Mouse (Mus musculus) heart, embryonic 10.5 days (tissue): Measurements from ENCODE around the gene Ybx2. TPM values are rescaled to one million over a fixed set of nuclear protein-coding genes. Genes with fewer than 3 reads are reported as not detected.
"Not testable (repeated sequence)": the region's sequence is repeated elsewhere in the genome, so short reads cannot be mapped to it uniquely, and the experiment has no call there.

ENCODE experiments used
- DNase-seq: peaks from one replicate; pipeline ENCODE4 v3.0.0-alpha.2; 2017; ENCODE audit warnings: low spot score
- H3K27ac ChIP-seq: fragments of 300-500 bp; sonication (generic); 2 replicates; pipeline ENCODE4 v1.5.1; 2016; ENCODE audit warnings: mild to moderate bottlenecking
- H3K27me3 ChIP-seq: fragments of 300-500 bp; sonication (generic); 2 replicates; pipeline ENCODE4 v1.6.1; 2016; ENCODE audit warnings: mild to moderate bottlenecking; ENCODE audit not compliant: poor library complexity, insufficient read depth, severe bottlenecking
- H3K36me3 ChIP-seq: fragments of 300-500 bp; sonication (generic); 2 replicates; pipeline ENCODE4 v1.6.1; 2016; ENCODE audit warnings: mild to moderate bottlenecking, moderate library complexity
- H3K4me1 ChIP-seq: fragments of 300-500 bp; sonication (generic); 2 replicates; pipeline ENCODE4 v1.6.1; 2016; ENCODE audit warnings: mild to moderate bottlenecking
- H3K4me3 ChIP-seq: fragments of 300-500 bp; sonication (generic); 2 replicates; pipeline ENCODE4 v1.5.1; 2016; ENCODE audit warnings: mild to moderate bottlenecking, moderate library complexity
- H3K9me3 ChIP-seq: fragments of 300-500 bp; sonication (generic); 2 replicates; pipeline ENCODE4 v1.6.1; 2016; ENCODE audit warnings: mild to moderate bottlenecking, moderate library complexity
- WGBS: fragments of 180-500 bp; shearing (Covaris S2); methylation state at CpG from one replicate; pipeline ENCODE4 v1.1.7; 2016; 5-methylcytosine and 5-hydroxymethylcytosine counted together
- polyA plus RNA-seq: library from polyadenylated mRNA; unstranded; fragments of >200 nt; fragmentation: Nextera tagmentation; extraction: Ambion mirVana; gene quantifications from 2 replicates; pipeline ENCODE4 v1.2.1, GENCODE M21; 2016

The Ybx2 gene
- polyA plus RNA-seq, 1 experiment from 2014 or later = 1.8 TPM

GRCm38 (mm10) chr11:69909174-69909573 is 26.4 kb upstream of the Ybx2 start:
- 82% methylated on average over 5 of the region's 5 CpGs for WGBS
- Histone ChIP-seq H3K27ac (no peak overlapping the region), H3K4me1 (peaks cover 10% of the 10 kb centered on the region), H3K4me3 (no peak overlapping the region), H3K9me3 (no peaks in the 10 kb centered on the region), H3K36me3 (peaks cover 93% of the 10 kb centered on the region), H3K27me3 (no peaks in the 10 kb centered on the region)
- no peak for DNase-seq

GRCm38 (mm10) chr11:69910177-69910576 is 25.4 kb upstream of the Ybx2 start:
- Histone ChIP-seq H3K9me3 (no peaks in the 10 kb centered on the region), H3K27ac (no peak overlapping the region), H3K36me3 (peaks cover 88% of the 10 kb centered on the region), H3K4me3 (no peak overlapping the region), H3K4me1 (peaks cover 20% of the 10 kb centered on the region), H3K27me3 (no peaks in the 10 kb centered on the region)
- WGBS = 90% methylated on average over 8 of the region's 8 CpGs
- peak; percentile 61 for DNase-seq

GRCm38 (mm10) chr11:69910781-69911560 is 24.6 kb upstream of the Ybx2 start:
- WGBS = 92% methylated on average over 17 of the region's 17 CpGs
- peaks cover 88% of the 10 kb centered on the region for H3K36me3 ChIP-seq
- peaks cover 28% of the 10 kb centered on the region for H3K4me1 ChIP-seq
- no peak overlapping the region for H3K27ac ChIP-seq
- H3K9me3 ChIP-seq = no peaks in the 10 kb centered on the region
- H3K27me3 ChIP-seq = no peaks in the 10 kb centered on the region
- peak; percentile 73 for DNase-seq
- H3K4me3 ChIP-seq = no peak overlapping the region

GRCm38 (mm10) chr11:69911701-69912100 is 23.9 kb upstream of the Ybx2 start:
- H3K4me3 ChIP-seq = no peak overlapping the region
- 88% methylated on average over 6 of the region's 6 CpGs for WGBS

GRCm38 (mm10) chr11:69912716-69913530 is 22.7 kb upstream of the Ybx2 start:
- H3K4me3 ChIP-seq = peak overlapping the region; percentile 91
- H3K27ac ChIP-seq = peak overlapping the region; percentile 97
- 79% methylated on average over 15 of the region's 15 CpGs for WGBS
- H3K27me3 ChIP-seq = no peaks in the 10 kb centered on the region
- H3K36me3 ChIP-seq = peaks cover 88% of the 10 kb centered on the region
- peaks cover 42% of the 10 kb centered on the region for H3K4me1 ChIP-seq
- H3K9me3 ChIP-seq = no peaks in the 10 kb centered on the region
- DNase-seq = no peak

More at GRCm38 (mm10) chr11:69911701-69912100, 23.9 kb upstream of the Ybx2 start:
- peaks cover 35% of the 10 kb centered on the region for H3K4me1 ChIP-seq
- DNase-seq = peak; percentile 63
- H3K27ac ChIP-seq = no peak overlapping the region
- no peaks in the 10 kb centered on the region for H3K9me3 ChIP-seq
- H3K27me3 ChIP-seq = no peaks in the 10 kb centered on the region
- H3K36me3 ChIP-seq = peaks cover 88% of the 10 kb centered on the region

- 1% methylated on average over 61 of the region's 61 CpGs for WGBS
- H3K4me1 ChIP-seq = peaks cover 45% of the 10 kb centered on the region
- H3K36me3 ChIP-seq = peaks cover 88% of the 10 kb centered on the region
- DNase-seq = peak; percentile 96
- peak within 1 kb of the TSS; percentile 97 for H3K27ac ChIP-seq
- no peaks in the 10 kb centered on the region for H3K9me3 ChIP-seq
- no peaks in the 10 kb centered on the region for H3K27me3 ChIP-seq
- peak within 1 kb of the TSS; percentile 91 for H3K4me3 ChIP-seq
Observed at GRCm38 (mm10) chr11:69913554-69914371, 21.8 kb upstream of the Ybx2 start, which contains the start of gene Gps2. Gps2 (plus strand) TSS chr11:69913888.

- DNase-seq = peak; percentile 81
- WGBS = 2% methylated on average over 17 of the region's 17 CpGs
- Histone ChIP-seq H3K36me3 (peaks cover 88% of the 10 kb centered on the region), H3K4me1 (peaks cover 51% of the 10 kb centered on the region), H3K9me3 (no peaks in the 10 kb centered on the region), H3K27ac (peak overlapping the region; percentile 97), H3K27me3 (no peaks in the 10 kb centered on the region), H3K4me3 (peak overlapping the region; percentile 91)
Observed at GRCm38 (mm10) chr11:69914372-69914764, 21.2 kb upstream of the Ybx2 start.

- H3K36me3 ChIP-seq = peaks cover 85% of the 10 kb centered on the region
- no peaks in the 10 kb centered on the region for H3K9me3 ChIP-seq
- H3K4me1 ChIP-seq = peaks cover 55% of the 10 kb centered on the region
- H3K27me3 ChIP-seq = no peaks in the 10 kb centered on the region
- H3K4me3 ChIP-seq = peak overlapping the region; percentile 91
- H3K27ac ChIP-seq = peak overlapping the region; percentile 97
- 37% methylated on average over 9 of the region's 9 CpGs for WGBS
- DNase-seq = peak; percentile 74
Observed at GRCm38 (mm10) chr11:69914917-69915430, 20.6 kb upstream of the Ybx2 start.

GRCm38 (mm10) chr11:69915667-69916627 is 19.6 kb upstream of the Ybx2 start:
- WGBS = 62% methylated on average over 5 of the region's 5 CpGs
- Histone ChIP-seq H3K9me3 (no peaks in the 10 kb centered on the region), H3K4me3 (peak overlapping the region; percentile 91), H3K4me1 (peaks cover 55% of the 10 kb centered on the region), H3K36me3 (peaks cover 75% of the 10 kb centered on the region), H3K27ac (peak overlapping the region; percentile 31), H3K27me3 (no peaks in the 10 kb centered on the region)
- DNase-seq = peak; percentile 76

GRCm38 (mm10) chr11:69916652-69917378 is 18.8 kb upstream of the Ybx2 start:
- H3K27ac ChIP-seq, H3K9me3 ChIP-seq, H3K27me3 ChIP-seq, DNase-seq: not testable (repeated sequence)
- peaks cover 55% of the 10 kb centered on the region for H3K4me1 ChIP-seq
- peaks cover 67% of the 10 kb centered on the region for H3K36me3 ChIP-seq
- peak overlapping the region; percentile 91; the same call in 1 of the 2 replicates for H3K4me3 ChIP-seq
- 56% methylated on average over 7 of the region's 7 CpGs for WGBS

GRCm38 (mm10) chr11:69917379-69917948 is 18.1 kb upstream of the Ybx2 start:
- Histone ChIP-seq H3K36me3 (peaks cover 60% of the 10 kb centered on the region), H3K4me3 (no peak overlapping the region), H3K9me3 (no peaks in the 10 kb centered on the region), H3K27ac (no peak overlapping the region), H3K27me3 (no peaks in the 10 kb centered on the region), H3K4me1 (peaks cover 59% of the 10 kb centered on the region)
- 82% methylated on average over 8 of the region's 8 CpGs for WGBS
- DNase-seq = peak; percentile 59
